Mouse (Mus musculus) pancreas, adult 10 weeks (tissue): ENCODE measurements around the gene Rangrf. TPM values are rescaled to one million over a fixed set of nuclear protein-coding genes. Genes with fewer than 3 reads are reported as not detected.

Source experiments
- polyA plus RNA-seq: library from polyadenylated mRNA; stranded (reverse); fragments of 350-450 nt; fragmentation: Illumina TruSeq; extraction: RNeasy Lipid Tissue Mini Kit (QIAGEN cat#74804); gene quantifications from one replicate; pipeline ENCODE4 v1.2.3, GENCODE M21; 2015; ENCODE audit warnings: low read depth, low replicate concordance; ENCODE audit not compliant: insufficient read depth

The Rangrf gene
- polyA plus RNA-seq = 9.3 TPM

DNA sequence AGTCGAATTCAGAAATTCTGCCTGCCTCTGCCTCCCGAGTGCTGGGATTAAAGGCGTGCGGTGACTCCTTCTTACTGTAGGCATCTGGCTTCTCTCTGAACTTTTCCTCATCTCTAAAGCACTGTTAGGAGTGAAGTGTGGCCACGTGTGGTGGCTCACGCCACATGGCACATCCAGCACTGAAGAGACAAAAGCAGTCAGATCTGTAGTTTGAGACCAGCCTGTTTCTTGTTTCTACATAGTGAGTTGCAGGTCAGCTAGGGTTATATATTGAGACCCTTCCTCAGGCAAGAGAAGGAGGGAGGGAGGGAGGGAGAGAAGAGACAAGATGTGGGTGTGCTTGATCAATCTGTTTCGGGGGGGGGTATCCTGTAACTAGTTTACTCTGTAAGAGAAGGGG is at the start of gene Rangrf:
Gene Rangrf, minus strand, starts transcription at position 101 of the 400 bp plus-strand sequence.

DNA sequence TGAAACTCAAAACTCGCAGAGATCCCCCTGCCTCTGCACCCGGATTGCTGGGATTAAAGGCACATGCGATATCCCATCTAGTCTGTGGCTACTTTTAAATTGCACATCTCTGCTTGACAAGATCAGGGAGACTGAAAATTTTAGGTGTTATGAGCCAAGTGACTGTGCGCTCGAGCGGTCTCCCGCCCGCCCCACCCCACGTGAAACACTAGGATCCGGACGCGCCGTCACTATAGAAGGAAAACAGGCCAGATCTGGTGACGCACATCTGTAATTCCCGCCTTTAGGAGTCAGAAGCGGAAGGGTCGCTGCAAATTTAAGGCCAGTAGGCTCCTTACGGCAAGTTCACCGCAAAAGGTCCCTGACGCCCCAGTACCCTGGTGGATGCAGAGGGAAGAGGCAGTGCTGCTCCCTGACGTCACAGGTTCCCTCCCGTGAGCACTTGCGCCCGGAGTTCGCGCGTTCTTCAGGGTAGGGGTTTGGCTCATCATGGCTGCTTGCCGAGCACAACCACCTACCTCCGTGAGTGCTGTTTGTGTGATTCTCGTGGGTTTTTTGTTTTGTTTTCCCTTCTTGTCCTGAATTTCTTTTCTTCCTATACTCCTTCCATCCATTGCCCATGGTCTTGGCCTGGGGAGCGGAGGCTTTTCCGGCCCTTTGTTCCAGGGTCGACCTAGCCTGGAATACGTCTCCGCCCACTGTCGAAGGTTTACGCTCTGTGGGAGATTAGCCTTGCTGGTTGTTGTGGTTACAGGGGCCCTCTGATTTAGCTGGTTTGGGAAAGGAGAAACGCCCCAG is 40.9 kb upstream of the Rangrf start, which contains the start of gene Ctc1:
Gene Ctc1, plus strand, starts transcription at position 268 of the 798 bp plus-strand sequence.

DNA sequence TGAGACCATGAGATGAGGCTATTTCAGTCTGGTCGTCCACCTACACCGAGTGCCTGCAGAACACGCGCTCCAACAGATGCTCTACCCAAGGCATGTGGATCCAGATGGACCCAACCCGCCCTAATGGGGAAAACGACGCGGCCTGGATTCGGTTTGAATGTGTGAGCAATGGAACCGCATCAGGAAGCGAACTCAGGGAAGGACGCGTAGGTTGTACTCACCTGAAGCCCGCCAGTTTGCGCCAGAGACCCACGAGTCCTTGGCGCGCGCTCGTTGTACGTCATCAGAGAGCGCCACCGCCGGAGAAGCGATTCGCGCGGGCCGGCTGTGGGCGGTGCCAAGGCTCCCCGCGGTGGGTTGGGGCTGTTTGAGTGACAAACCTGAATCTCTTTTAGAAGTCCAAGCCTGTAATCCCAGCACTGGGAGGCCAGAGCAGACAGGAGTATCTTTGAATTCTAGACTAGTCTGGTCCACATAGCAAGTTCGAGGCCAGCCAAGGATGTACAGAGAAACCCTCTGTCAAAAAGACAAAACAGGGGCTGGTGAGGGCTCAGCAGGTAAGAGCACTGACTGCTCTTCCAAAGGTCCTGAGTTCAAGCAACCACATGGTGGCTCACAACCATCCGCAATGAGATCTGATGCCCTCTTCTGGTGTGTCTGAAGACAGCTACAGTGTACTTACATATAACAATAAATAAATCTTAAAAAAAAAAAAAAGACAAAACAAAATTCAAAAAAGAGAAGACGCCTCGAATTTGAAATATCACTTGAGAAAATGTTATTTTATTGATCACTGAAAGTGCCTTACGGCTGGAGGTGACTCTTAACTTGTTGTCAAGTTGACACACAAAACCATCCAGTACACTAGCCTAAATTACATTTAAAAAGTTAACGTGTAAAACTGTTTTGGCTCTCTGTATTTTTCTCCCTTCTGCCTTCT is 33.5 kb upstream of the Rangrf start, which contains the start of gene Pfas:
Gene Pfas, minus strand, starts transcription at position 279 of the 940 bp plus-strand sequence.

DNA sequence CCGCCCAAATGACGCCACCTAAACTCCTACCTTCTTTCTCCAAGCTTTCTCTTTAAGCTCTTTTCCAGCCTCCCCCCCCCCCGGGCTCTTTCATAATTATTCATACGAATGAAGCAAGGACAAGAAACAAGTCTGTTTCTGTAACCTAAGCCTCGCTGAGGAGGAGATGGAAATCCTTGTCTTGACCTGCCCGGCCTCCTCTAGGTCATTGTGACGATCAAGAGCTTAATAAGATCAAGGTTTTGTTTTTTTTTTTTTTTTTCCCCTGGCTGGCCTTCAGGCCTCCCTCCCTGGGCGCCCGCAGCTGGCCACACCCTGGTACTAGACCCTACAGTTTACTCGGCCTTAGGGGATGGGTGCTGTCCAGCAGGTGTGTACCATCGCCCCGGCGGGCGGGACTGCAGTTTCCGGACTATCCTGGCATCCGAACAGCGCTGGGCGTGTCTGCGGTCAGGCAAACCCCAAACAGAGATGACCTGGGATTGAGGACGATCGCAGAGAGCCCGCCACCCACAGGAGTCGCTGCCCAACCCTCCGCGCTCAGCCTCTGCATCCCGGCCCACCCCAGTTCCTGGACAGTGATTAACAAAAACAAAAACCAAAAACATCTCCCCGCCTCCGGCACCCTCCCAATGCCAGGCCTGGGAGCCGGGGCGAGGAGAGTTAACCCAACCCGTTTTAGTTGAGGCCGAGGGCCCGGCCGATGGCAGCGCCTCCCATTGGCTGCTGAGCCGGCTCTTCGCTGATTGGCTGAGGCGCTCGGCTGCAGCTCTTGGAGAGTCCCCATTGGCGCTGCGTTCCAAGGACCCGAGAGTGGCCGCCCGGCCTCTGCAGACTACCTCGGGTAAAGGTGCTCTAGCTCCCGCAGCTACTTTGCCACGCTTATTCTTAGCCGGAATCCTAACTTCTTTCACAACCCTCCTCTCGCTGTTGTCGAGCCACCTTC is 7.4 kb downstream of the Rangrf start, which contains the start of gene Slc25a35:
Gene Slc25a35, plus strand, starts transcription at position 795 of the 946 bp plus-strand sequence.

DNA sequence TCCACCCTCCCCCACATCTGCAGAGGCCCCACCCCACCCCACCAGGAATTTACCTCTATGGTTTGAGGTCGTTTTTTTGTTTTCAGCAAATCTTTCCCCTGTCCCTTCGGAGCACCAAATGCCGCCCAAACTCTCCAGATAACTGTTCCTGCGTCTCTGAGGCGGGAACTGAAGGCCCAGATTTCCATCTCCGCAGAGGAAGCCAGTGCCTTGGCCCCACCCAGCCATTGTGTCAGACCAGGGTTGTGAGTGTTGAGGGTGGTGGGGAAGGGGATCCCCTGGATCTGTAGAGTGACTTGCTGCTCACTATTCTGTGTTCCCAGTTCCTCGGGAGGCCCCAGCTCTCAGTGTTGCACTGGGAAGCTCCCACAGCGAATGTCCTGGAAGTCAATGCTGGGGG is 17.7 kb downstream of the Rangrf start, which contains the start of gene Arhgef15:
Gene Arhgef15, minus strand, starts transcription at position 173 of the 400 bp plus-strand sequence.

DNA sequence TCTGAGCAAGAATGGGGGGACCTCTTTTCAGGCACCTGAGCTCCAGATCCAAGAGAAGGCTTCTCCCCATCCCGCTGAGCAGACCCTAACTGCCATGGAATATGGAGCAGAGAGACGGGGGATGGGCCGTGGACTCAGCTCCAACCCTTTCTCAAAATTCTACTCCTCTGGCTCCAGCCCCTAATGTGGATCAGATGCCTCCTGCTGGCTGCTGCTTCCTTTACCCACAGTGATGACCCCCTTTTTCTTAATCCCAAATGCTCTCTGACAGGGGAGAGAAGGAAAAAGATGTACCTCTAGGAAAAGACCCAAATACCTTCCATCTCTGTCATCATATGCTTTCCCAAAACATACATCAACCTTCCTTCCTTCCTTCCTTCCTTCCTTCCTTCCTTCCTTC is 48.0 kb downstream of the Rangrf start, which contains the start of gene Odf4:
Gene Odf4, minus strand, starts transcription at position 101 of the 400 bp plus-strand sequence.

Other genes with a start within 250 kb of the Rangrf start
- gene Ndel1, start 103.3 kb downstream of the Rangrf start, polyA plus RNA-seq = 16.8 TPM
- not detected for gene Rnf222, start 86.6 kb downstream of the Rangrf start, polyA plus RNA-seq
- gene Rpl26, start 73.6 kb downstream of the Rangrf start, polyA plus RNA-seq = 860 TPM
- not detected for gene Odf4, start 48.1 kb downstream of the Rangrf start, polyA plus RNA-seq
- 13.4 TPM for gene Arhgef15, start 17.7 kb downstream of the Rangrf start, polyA plus RNA-seq
- gene Slc25a35, start 7.1 kb downstream of the Rangrf start, polyA plus RNA-seq = 3.7 TPM
- 3.6 TPM for gene Pfas, start 33.3 kb upstream of the Rangrf start, polyA plus RNA-seq
- gene Ctc1, start 40.7 kb upstream of the Rangrf start, polyA plus RNA-seq = 9.8 TPM
- gene Aurkb, start 70.5 kb upstream of the Rangrf start, polyA plus RNA-seq = not detected
- 1.9 TPM for gene Borcs6, start 84.5 kb upstream of the Rangrf start, polyA plus RNA-seq
- 12.6 TPM for gene Tmem107, start 95.6 kb upstream of the Rangrf start, polyA plus RNA-seq
- gene Vamp2, start 113.3 kb upstream of the Rangrf start, polyA plus RNA-seq = 45.5 TPM
- 11.2 TPM for gene Per1, start 120.0 kb upstream of the Rangrf start, polyA plus RNA-seq
- gene Hes7, start 145.2 kb upstream of the Rangrf start, polyA plus RNA-seq = not detected
- not detected for gene 9130213A22Rik, start 147.4 kb upstream of the Rangrf start, polyA plus RNA-seq
- gene Aloxe3, start 150.7 kb upstream of the Rangrf start, polyA plus RNA-seq = not detected
- gene Alox12b, start 181.8 kb upstream of the Rangrf start, polyA plus RNA-seq = not detected
- not detected for gene Alox8, start 222.7 kb upstream of the Rangrf start, polyA plus RNA-seq